Mouse (Mus musculus) C2C12 (cell line): ENCODE results near the gene Abca14.

ENCODE experiments used
- CEBPB ChIP-seq: IDR thresholded peaks from one replicate; pipeline ENCODE4 v1.6.1; 2011; ENCODE audit warnings: low read depth, mild to moderate bottlenecking, control low read depth, moderate library complexity
- CTCF ChIP-seq: IDR thresholded peaks from one replicate; pipeline ENCODE4 v1.5.1; 2011; ENCODE audit not compliant: control insufficient read depth, insufficient read depth, insufficient read length
- MAX ChIP-seq: IDR thresholded peaks from one replicate; pipeline ENCODE4 v1.6.1; 2011; ENCODE audit warnings: mild to moderate bottlenecking, control low read depth

DNA sequence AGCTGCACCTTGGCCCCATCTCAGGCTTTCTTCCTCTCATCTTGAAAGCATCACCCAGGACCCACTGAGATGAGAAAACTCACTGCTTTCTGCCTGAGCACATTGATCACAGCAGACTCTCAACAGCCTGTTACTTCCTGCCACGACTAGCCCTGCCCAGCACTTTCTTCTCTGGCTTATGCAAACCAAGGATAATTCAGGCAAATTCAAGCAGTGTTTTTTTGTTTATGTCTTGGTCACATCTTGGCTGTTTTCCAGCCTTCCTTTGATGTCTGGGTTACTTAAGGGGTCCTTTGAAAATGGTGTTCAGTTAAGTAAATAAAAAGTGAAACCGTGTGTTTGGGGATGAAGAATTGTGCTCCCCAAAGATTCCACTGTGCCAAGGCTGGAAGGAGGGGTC is 24.8 kb upstream of the Abca14 start:
- no peak for TF ChIP-seq CTCF
- no peak for TF ChIP-seq MAX
- TF ChIP-seq CEBPB, result no peak
